Mouse (Mus musculus) midbrain, postnatal 0 days (tissue): Measurements from ENCODE around the gene Ccdc78. TPM values are rescaled to one million over a fixed set of nuclear protein-coding genes. Genes with fewer than 3 reads are reported as not detected.
A peak's percentile ranks its signal among the peaks of the same experiment; 100 is the strongest.

ENCODE experiments used
- ATAC-seq: fragments of 200-750 bp; cut with Nextera tagmentation; 2 replicates; pipeline ENCODE4 v1.8.0; 2017; ENCODE audit warnings: moderate number of reproducible peaks, mild to moderate bottlenecking, moderate TSS enrichment, moderate library complexity; ENCODE audit not compliant: low FRiP score
- DNase-seq: peaks from one replicate; pipeline ENCODE4 v3.0.0-alpha.2; 2015; ENCODE audit warnings: low spot score
- H3K27ac ChIP-seq: fragments of 300-500 bp; sonication (generic); 2 replicates; pipeline ENCODE4 v1.5.1; 2014; ENCODE audit warnings: low read depth, mild to moderate bottlenecking, low read length, mixed read lengths
- H3K27me3 ChIP-seq: fragments of 300-500 bp; sonication (generic); 2 replicates; pipeline ENCODE4 v1.6.1; 2014; ENCODE audit warnings: low read length, control low read depth, mixed read lengths; ENCODE audit not compliant: insufficient read depth
- H3K36me3 ChIP-seq: fragments of 300-500 bp; sonication (generic); 2 replicates; pipeline ENCODE4 v1.6.1; 2014; ENCODE audit warnings: low read length, control low read depth, mixed read lengths; ENCODE audit not compliant: insufficient read depth
- H3K4me1 ChIP-seq: fragments of 300-500 bp; sonication (generic); 2 replicates; pipeline ENCODE4 v1.6.1; 2014; ENCODE audit warnings: mild to moderate bottlenecking, control low read depth, antibody characterized with exemption, low read length, mixed read lengths; ENCODE audit not compliant: insufficient read depth
- H3K4me2 ChIP-seq: fragments of 300-500 bp; sonication (generic); 2 replicates; pipeline ENCODE4 v1.6.1; 2014; ENCODE audit warnings: low read depth, mild to moderate bottlenecking, low read length, mixed read lengths; ENCODE audit not compliant: poor library complexity, severe bottlenecking
- H3K4me3 ChIP-seq: fragments of 300-500 bp; sonication (generic); 2 replicates; pipeline ENCODE4 v1.5.1; 2014; ENCODE audit warnings: low read depth, mild to moderate bottlenecking, low read length, moderate library complexity
- H3K9ac ChIP-seq: fragments of 300-500 bp; sonication (generic); replicated peaks from 2 replicates; pipeline ENCODE4 v1.6.1; 2014; ENCODE audit warnings: mild to moderate bottlenecking, low read length, moderate library complexity, mixed read lengths; ENCODE audit not compliant: poor library complexity, severe bottlenecking
- H3K9me3 ChIP-seq: fragments of 300-500 bp; sonication (generic); 2 replicates; pipeline ENCODE4 v1.6.1; 2016; ENCODE audit warnings: low read length, control low read depth
- CTCF ChIP-seq: IDR thresholded peaks from 2 replicates; pipeline ENCODE4 v1.5.1; 2016; ENCODE audit warnings: antibody characterized with exemption, mild to moderate bottlenecking
- WGBS: fragments of 180-500 bp; shearing (Covaris S2); extraction: QIAGEN DNeasy Blood & Tissue Kit; methylation state at CpG from one replicate; pipeline ENCODE4 v1.1.7; 2014; 5-methylcytosine and 5-hydroxymethylcytosine counted together
- polyA plus RNA-seq: library from polyadenylated mRNA; unstranded; fragments of >200 nt; fragmentation: Nextera tagmentation; extraction: Ambion mirVana; gene quantifications from 2 replicates; pipeline ENCODE4 v1.2.1, GENCODE M21; 2015
- total RNA-seq: library from RNA; depleted of rRNA; stranded (reverse); fragments of >200 nt; gene quantifications from 2 replicates; pipeline ENCODE4 v1.2.3, GENCODE M21; 2014

Ccdc78 gene
- total and polyA plus RNA-seq, 2 experiments from 2014 or later = 0.39 to 0.44 TPM

DNA sequence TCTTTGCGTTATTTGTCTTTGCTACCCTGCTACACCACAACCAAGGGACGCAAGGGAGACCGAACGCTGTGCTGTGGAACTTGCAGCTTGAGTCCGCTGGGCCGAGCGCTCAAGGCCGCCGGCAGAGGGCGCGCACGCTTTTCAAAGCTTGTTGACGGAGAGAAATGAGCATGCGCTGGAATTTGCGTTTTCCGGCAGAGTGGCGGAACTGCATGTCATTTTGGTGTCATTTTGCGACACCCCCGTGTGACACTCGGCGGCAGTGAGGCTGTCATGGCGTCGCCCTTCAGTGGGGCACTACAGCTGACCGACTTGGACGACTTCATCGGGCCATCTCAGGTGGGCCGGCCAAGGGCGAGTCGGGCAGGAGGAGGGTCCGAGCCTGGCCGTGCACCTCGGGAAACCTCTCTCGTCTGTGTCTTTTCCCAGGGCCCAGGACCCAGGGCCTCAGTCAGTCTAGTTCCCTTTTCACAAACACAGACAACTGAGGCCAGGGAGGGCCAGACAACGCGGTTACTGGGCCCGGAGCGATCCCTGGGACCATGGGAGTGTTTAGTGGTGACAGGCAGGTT is 12.7 kb upstream of the Ccdc78 start, which contains the start of gene Narfl:
Narfl (plus strand) TSS at position 228 of the 572 bp plus-strand sequence.
- Histone ChIP-seq H3K4me3 (peak within 1 kb of the TSS; percentile 61), H3K4me2 (peak within 1 kb of the TSS; percentile 78), H3K4me1 (peaks cover 7% of the 10 kb centered on the region), H3K36me3 (0 out of 2 replicates have a peak, but pooled peaks cover 6% of the 10 kb centered on the region), H3K9me3 (no peaks in the 10 kb centered on the region), H3K9ac (peak within 1 kb of the TSS; percentile 86), H3K27ac (no peak within 1 kb of the TSS), H3K27me3 (no peaks in the 10 kb centered on the region)
- DNase-seq (peak; percentile 97), ATAC-seq (peak; percentile 79)
- under 1% methylated on average over 37 of the region's 37 CpGs for WGBS
- TF ChIP-seq CTCF = peak; percentile 100

DNA sequence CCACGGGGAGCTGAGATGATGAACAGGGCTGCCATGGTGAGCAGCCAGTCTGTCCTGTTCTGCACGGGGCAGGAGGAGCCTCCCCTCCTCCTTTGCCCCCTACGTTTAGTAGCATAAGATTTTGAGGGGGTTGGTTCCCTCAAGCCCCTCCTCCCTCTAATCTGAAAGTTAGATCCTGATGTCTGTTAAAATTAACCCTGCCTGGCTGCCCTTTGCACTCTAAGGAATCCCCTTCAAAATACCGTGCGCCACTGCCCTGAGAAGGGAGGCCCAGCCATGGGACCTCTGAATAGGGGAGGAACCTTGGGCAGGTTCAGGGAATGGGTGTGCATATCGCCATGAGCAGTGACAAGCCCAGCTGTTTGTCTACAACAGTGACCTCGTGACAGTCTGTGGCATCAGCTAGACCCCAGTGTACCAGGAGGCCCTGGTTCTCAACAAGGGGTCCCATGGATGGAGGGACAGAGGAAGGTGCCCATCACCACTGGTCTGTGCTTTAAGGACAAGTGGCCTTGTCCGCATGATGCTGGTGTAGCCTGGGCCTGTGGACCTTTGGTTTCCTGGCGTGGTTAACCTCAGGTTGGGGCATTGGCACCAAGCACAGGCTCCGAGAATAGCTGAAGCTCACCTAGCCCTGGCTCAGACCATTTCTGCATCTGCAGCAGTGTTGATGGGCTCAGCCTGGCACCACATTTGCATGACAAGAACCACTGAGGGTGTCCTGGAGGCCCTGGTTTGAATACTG is 10.9 kb upstream of the Ccdc78 start:
- DNase-seq (no peak), ATAC-seq (no peak)
- no peaks in the 10 kb centered on the region for H3K9me3 ChIP-seq
- peaks cover 7% of the 10 kb centered on the region for H3K4me1 ChIP-seq
- TF ChIP-seq CTCF = no peak
- no peak overlapping the region for H3K4me2 ChIP-seq
- no peak overlapping the region for H3K27ac ChIP-seq
- H3K27me3 ChIP-seq = no peaks in the 10 kb centered on the region
- H3K9ac ChIP-seq = no peak overlapping the region
- H3K4me3 ChIP-seq = no peak overlapping the region
- peaks cover 11% of the 10 kb centered on the region; the same call in 1 of the 2 replicates for H3K36me3 ChIP-seq
- 81% methylated on average over 10 of the region's 10 CpGs for WGBS

DNA sequence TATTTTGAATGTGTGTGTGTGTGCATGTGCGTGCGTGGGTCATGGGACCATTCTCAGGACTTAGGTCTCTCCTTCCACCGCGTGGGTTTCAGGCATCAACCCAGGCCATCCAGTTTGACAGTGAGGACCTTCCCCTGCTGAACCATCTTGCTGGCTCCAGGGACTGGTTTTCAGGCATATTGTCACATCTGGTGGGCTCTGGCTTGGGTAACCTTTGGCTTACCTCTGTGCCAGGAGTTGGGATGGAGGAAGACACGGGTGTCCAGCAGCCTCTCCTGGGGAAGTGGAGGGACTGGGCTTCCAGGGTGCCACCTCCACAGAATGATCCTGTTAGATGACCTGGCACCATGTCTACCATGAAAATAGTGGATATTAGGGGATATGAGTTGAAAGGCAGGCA is 8.4 kb upstream of the Ccdc78 start:
- Histone ChIP-seq H3K9me3 (no peaks in the 10 kb centered on the region), H3K36me3 (peaks cover 34% of the 10 kb centered on the region), H3K4me1 (peaks cover 7% of the 10 kb centered on the region), H3K27ac (no peak overlapping the region), H3K27me3 (no peaks in the 10 kb centered on the region), H3K9ac (no peak overlapping the region), H3K4me3 (no peak overlapping the region), H3K4me2 (no peak overlapping the region)
- WGBS = 96% methylated on average over 5 of the region's 5 CpGs
- no peak for DNase-seq
- TF ChIP-seq CTCF = no peak
- ATAC-seq = no peak

DNA sequence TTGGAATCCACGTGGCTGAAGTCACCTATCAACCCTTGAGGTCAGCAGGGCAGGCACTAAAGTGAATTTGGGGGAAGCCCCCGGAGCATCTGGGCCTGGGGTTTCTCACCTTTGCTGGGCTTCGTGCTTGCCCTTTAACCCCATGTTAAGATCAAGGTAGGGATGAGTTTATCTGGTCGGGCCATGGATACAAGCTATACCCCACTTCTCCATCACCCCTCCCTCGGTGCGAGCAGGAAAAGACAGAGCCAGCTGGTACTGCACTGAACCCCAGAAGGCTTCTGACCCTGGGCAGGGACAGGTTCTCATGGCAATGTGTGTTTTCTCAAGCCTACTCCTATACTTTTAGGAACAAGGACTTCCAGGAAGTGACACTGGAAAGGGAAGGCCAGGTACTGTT is 5.0 kb upstream of the Ccdc78 start:
- ATAC-seq = no peak
- no peak overlapping the region for H3K4me2 ChIP-seq
- no peak overlapping the region for H3K4me3 ChIP-seq
- no peak overlapping the region for H3K9ac ChIP-seq
- no peak for DNase-seq
- TF ChIP-seq CTCF = no peak
- peaks cover 44% of the 10 kb centered on the region for H3K36me3 ChIP-seq
- H3K27ac ChIP-seq = no peak overlapping the region
- H3K9me3 ChIP-seq = no peaks in the 10 kb centered on the region
- 85% methylated on average over 6 of the region's 6 CpGs for whole genome bisulfite sequencing
- peaks cover 11% of the 10 kb centered on the region for H3K4me1 ChIP-seq
- H3K27me3 ChIP-seq = no peaks in the 10 kb centered on the region

DNA sequence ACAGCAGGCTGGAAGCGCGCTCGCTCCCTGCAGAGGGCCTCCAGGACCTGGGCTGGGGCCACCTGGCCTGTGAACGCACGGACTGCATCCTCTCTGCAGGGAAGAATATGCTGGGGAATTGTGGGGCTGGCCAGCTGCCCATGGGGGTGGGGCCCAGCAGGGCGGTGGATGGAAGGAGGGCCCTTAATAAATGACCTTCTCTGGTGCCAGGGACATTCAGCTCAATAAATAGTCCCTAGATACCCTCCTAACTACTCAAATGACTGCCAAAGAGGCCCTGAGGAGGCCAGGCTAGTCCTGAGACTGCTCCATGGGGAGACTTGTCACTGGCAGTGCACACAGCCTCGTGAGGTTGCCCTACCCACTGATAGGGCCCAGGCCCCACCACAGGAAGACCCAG is 3.3 kb upstream of the Ccdc78 start:
- ATAC-seq (no peak), DNase-seq (no peak)
- TF ChIP-seq CTCF = no peak
- no peaks in the 10 kb centered on the region for H3K27me3 ChIP-seq
- H3K4me2 ChIP-seq = no peak overlapping the region
- peaks cover 11% of the 10 kb centered on the region for H3K4me1 ChIP-seq
- H3K9ac ChIP-seq = no peak overlapping the region
- WGBS = 76% methylated on average over 7 of the region's 7 CpGs
- no peak overlapping the region for H3K4me3 ChIP-seq
- no peak overlapping the region for H3K27ac ChIP-seq
- H3K9me3 ChIP-seq = no peaks in the 10 kb centered on the region
- peaks cover 49% of the 10 kb centered on the region for H3K36me3 ChIP-seq

DNA sequence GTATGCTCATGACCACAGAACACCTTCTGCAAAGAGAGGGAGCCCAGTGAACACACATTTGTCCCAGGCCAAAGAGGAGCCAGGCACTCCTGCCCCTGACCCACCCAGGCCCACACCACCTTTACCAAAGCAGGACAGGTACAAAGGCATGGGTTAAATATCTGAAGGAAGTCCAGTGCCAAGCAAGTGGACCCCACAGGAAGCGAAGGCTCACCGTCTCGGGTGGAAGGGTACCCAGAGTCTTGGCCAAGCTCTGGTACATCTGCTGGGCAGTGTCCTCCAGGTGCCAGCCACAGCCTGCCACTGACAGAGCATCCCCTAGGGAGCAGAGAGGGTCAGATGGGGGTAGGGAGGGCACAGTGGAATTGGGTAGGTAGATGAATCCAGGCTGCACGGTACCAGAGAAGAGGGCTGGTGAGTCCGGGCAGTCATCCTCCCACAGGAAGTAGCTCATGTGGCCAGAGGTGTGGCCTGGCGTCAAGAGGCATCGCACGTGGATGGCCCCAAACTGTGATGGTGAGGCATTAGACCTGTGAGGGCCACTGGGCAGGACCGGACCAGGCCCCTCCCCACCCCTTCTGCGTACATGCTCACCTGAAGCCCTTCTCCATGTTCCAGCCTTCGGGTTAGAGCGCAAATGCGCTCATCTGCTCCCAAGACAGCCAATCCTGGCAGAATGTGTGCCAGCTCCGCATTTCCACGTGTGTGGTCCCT is 2.4 kb upstream of the Ccdc78 start:
- H3K36me3 ChIP-seq = peaks cover 45% of the 10 kb centered on the region
- DNase-seq (no peak), ATAC-seq (no peak)
- H3K9ac ChIP-seq = peak overlapping the region; percentile 69; the same call in 1 of the 2 replicates
- H3K27ac ChIP-seq = 0 out of 2 replicates have a peak overlapping the region, but pooled peaks have one; percentile 62
- peak overlapping the region; percentile 73 for H3K4me3 ChIP-seq
- no peak for TF ChIP-seq CTCF
- H3K4me1 ChIP-seq = peaks cover 11% of the 10 kb centered on the region
- 80% methylated on average over 15 of the region's 15 CpGs for WGBS
- peak overlapping the region; percentile 86 for H3K4me2 ChIP-seq
- no peaks in the 10 kb centered on the region for H3K9me3 ChIP-seq
- no peaks in the 10 kb centered on the region for H3K27me3 ChIP-seq
